In the genomic region with DNA sequence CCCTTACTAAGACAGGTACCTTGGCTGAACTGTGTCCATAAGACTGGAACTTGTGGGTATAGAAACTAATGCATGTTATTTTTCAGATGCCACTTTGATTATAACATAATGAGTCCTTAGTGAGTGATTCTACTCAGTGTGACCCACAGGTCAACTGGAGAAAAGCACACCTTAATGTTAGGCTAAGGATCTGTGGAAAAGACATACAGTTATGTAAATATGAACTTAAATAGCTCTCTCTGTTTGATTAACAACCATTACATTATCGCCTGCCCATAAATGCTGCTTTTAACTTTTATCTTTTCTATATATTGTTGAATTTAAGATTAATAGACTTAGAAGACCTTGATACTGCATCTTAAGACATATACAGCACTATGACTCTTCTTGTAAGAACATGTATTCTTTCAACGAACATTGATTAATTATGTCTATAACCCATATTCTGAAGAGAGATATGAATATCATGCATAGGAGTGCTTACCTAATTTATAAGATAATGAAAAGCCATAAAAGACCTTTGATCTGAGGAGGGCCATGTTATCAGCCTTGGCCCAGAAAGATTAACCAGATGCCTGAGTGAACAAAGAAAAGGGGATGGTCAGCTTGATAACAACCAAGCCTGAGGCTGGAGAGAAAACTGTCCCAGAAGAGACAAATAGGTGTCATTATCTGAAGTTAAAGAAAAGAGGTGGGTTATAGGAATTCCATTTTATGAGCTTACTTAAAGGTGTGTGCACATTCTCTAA, we compare ENCODE assay signal across 31 mouse cellular contexts.
"Had no signal": no experiment of that assay in that cellular context is flagged by ENCODE, and none has a peak within 500 bp of the region (broad histone marks: within the 10 kb centered on the region; RNA-seq: fewer than 3 reads in every experiment).

No protein-coding gene starts in this region.

- H3K4me2 ChIP-seq: heart, embryonic 11.5 days; heart, embryonic 12.5 days; heart, embryonic 13.5 days; heart, embryonic 15.5 days; hindbrain, embryonic 12.5 days; hindbrain, embryonic 14.5 days; hindbrain, embryonic 15.5 days; kidney, embryonic 15.5 days had no signal

- H3K27me3 ChIP-seq: heart, embryonic 12.5 days; heart, embryonic 13.5 days; heart, embryonic 15.5 days; hindbrain, embryonic 12.5 days; hindbrain, embryonic 15.5 days; kidney, embryonic 15.5 days had no signal

- DNase-seq: heart, postnatal 10 days; heart, postnatal 14 days; heart, postnatal 4 days; kidney, adult 11 months; kidney, adult 18-20 months; kidney, adult 2 months; kidney, adult 8-10 months; kidney, adult 9 months; kidney, postnatal 10 days; kidney, postnatal 14 days; kidney, postnatal 25 days; kidney, postnatal 36 days; kidney, postnatal 4 days; layer of hippocampus, adult 9-11 months; layer of hippocampus, postnatal 36 days had no signal

- H3K4me3 ChIP-seq: heart, embryonic 10.5 days; heart, embryonic 12.5 days; heart, embryonic 13.5 days; heart, embryonic 15.5 days; hindbrain, embryonic 10.5 days; hindbrain, embryonic 12.5 days; hindbrain, embryonic 15.5 days; kidney, embryonic 15.5 days; layer of hippocampus, adult 2 months; left cerebral cortex, adult 2 months had no signal

- H3K27ac ChIP-seq: heart, embryonic 10.5 days; heart, embryonic 13.5 days; heart, embryonic 15.5 days; hindbrain, embryonic 10.5 days; hindbrain, embryonic 12.5 days; hindbrain, embryonic 14.5 days; hindbrain, embryonic 15.5 days; hindbrain, postnatal 0 days; kidney, embryonic 15.5 days; kidney, postnatal 0 days; layer of hippocampus, adult 2 months; left cerebral cortex, adult 2 months had no signal

- H3K4me1 ChIP-seq: heart, embryonic 10.5 days; hindbrain, embryonic 10.5 days; hindbrain, embryonic 12.5 days; hindbrain, embryonic 15.5 days had no signal

- H3K9ac ChIP-seq: heart, embryonic 12.5 days; heart, embryonic 13.5 days; heart, embryonic 15.5 days; hindbrain, embryonic 12.5 days; hindbrain, embryonic 14.5 days; hindbrain, embryonic 15.5 days; kidney, embryonic 15.5 days had no signal

- ATAC-seq: hindbrain, embryonic 16.5 days; hindbrain, postnatal 0 days; inflammation-experienced regulatory T-cells, adult 6 months had no signal

- H3K36me3 ChIP-seq: heart, embryonic 10.5 days; heart, embryonic 12.5 days; heart, embryonic 13.5 days; heart, embryonic 15.5 days; hindbrain, embryonic 10.5 days; hindbrain, embryonic 12.5 days; hindbrain, embryonic 15.5 days; kidney, embryonic 15.5 days had no signal

- H3K9me3 ChIP-seq: heart, embryonic 10.5 days; heart, embryonic 12.5 days; heart, embryonic 13.5 days; heart, embryonic 15.5 days; hindbrain, embryonic 10.5 days; hindbrain, embryonic 12.5 days; hindbrain, embryonic 15.5 days; kidney, embryonic 15.5 days had no signal
